8 mouse cellular contexts compared by ENCODE assay signal in genomic region chr6:116007561-116008173, GRCm38 (mm10). TPM values are rescaled to one million over a fixed set of nuclear protein-coding genes. Genes with fewer than 3 reads are reported as not detected.
DNase-seq lines count a peak whose midpoint lies in the region; ATAC-seq and TF ChIP-seq lines count a peak whose summit lies in the region.

No protein-coding gene starts in this region.

- H3K4me2 ChIP-seq in heart, embryonic 12.5 days = peak overlapping the region; percentile 29

- no peak for TF ChIP-seq POLR2A in small intestine, adult 2 months (IDR thresholded peaks at IDR 0.05; ENCODE audit: low read depth, low read length)

- H3K4me3 ChIP-seq in heart, embryonic 12.5 days = no peak overlapping the region
- no peak overlapping the region for H3K4me3 ChIP-seq in small intestine, adult 2 months (ENCODE audit: low read depth, low read length)

- 0 out of 2 replicates have a peak overlapping the region, but pooled peaks have one; percentile 26 for H3K9ac ChIP-seq in heart, embryonic 12.5 days

- DNase-seq in layer of hippocampus, adult 11-12 months (ENCODE audit: low spot score) = peak; percentile 73
- no peak for DNase-seq in layer of hippocampus, adult 9-11 months
- DNase-seq in adrenal gland, adult 2 months = peak; percentile 77
- peak; percentile 70 for DNase-seq in embryo, embryonic 9.5 days (ENCODE audit: extremely low spot score)
- DNase-seq in kidney, postnatal 36 days = peak; percentile 67 to 89

- TF ChIP-seq CTCF in small intestine, adult 2 months (IDR thresholded peaks at IDR 0.05; ENCODE audit: extremely low read depth, insufficient read length, insufficient replicate concordance, low read depth, low read length) = peak; percentile 75; the same call in 1 of the 2 replicates

- no peaks in the 10 kb centered on the region for H3K9me3 ChIP-seq in heart, embryonic 12.5 days (replicated peaks)

- no peaks in the 10 kb centered on the region for H3K27me3 ChIP-seq in heart, embryonic 12.5 days (replicated peaks)
- no peaks in the 10 kb centered on the region for H3K27me3 ChIP-seq in small intestine, adult 2 months (ENCODE audit: control insufficient read depth, insufficient read depth, low read length)

- H3K36me3 ChIP-seq in heart, embryonic 12.5 days = no peaks in the 10 kb centered on the region
- no peaks in the 10 kb centered on the region for H3K36me3 ChIP-seq in small intestine, adult 2 months (ENCODE audit: control insufficient read depth, insufficient read depth, low read length)

- peak overlapping the region; percentile 88; the same call in 1 of the 2 replicates for H3K27ac ChIP-seq in heart, embryonic 12.5 days (ENCODE audit: poor library complexity, severe bottlenecking)
- H3K27ac ChIP-seq in small intestine, adult 2 months (ENCODE audit: insufficient read depth, low read depth, low read length) = no peak overlapping the region

- 0 out of 2 replicates have a peak, but pooled peaks have one; percentile 14 for ATAC-seq in heart, embryonic 12.5 days (ENCODE audit: insufficient number of reproducible peaks, low FRiP score)
- ATAC-seq in megakaryocyte, adult 5-6 weeks (ENCODE audit: poor library complexity, severe bottlenecking) = peak; percentile 39

- H3K4me1 ChIP-seq in heart, embryonic 12.5 days (replicated peaks) = peaks cover 52% of the 10 kb centered on the region
- H3K4me1 ChIP-seq in small intestine, adult 2 months (ENCODE audit: control insufficient read depth, insufficient read depth, insufficient read length, low read length) = peaks cover 2% of the 10 kb centered on the region; the same call in 1 of the 2 replicates

- WGBS in heart, embryonic 12.5 days = 19% methylated on average over 9 of the region's 9 CpGs
- WGBS in small intestine, adult 2 months = 22% methylated on average over 9 of the region's 9 CpGs

RNA-seq across cellular contexts. Expression of gene Plxnd1, which starts 12.9 kb away (rescaled TPM):
- 100 to 1,000 TPM; 168 to 181 TPM for total RNA-seq in adrenal gland, adult 2 months (2021)
- polyA plus RNA-seq in adrenal gland, adult 2 months (2012; rRNA removed) = 279 and 288 TPM in 2 replicates
- 60.8 and 80.5 TPM in 2 replicates for polyA plus RNA-seq in heart, embryonic 12.5 days (2016; fragmentation: Nextera tagmentation; extraction: Ambion mirVana)
- total RNA-seq in megakaryocyte, adult 5-6 weeks (2015) = 151 and 156 TPM in 2 replicates
- 88.0 and 90.9 TPM in 2 replicates for total RNA-seq in megakaryocyte, adult 5-6 weeks (2017)
- polyA plus RNA-seq in small intestine, adult 2 months (2012; rRNA removed) = 26.2 TPM in 2 replicates
